Mouse (Mus musculus) left cerebral cortex, adult 18-20 months (tissue): Measurements from ENCODE around the gene Zfp646. TPM values are rescaled to one million over a fixed set of nuclear protein-coding genes. Genes with fewer than 3 reads are reported as not detected.

Experiments used
- total RNA-seq, 2 experiments: library from RNA; stranded (reverse); gene quantifications; 2 replicates each; pipeline ENCODE4 v1.2.3; 2021

The Zfp646 gene
- total RNA-seq, 2 experiments from 2014 or later: 31.0 TPM

Other genes starting within 250 kb of the Zfp646 start
- gene Bcl7c, start 167.3 kb upstream of the Zfp646 start, total RNA-seq: 10 to 100 TPM; 44.6 to 46.4 TPM
- 1 to 10 TPM; 2.7 to 4.4 TPM for gene Ctf1, start 163.5 kb upstream of the Zfp646 start, total RNA-seq
- not detected for gene Ctf2, start 144.1 kb upstream of the Zfp646 start, total RNA-seq
- 10 to 100 TPM; 68.8 to 74.6 TPM for gene Fbxl19, start 131.7 kb upstream of the Zfp646 start, total RNA-seq
- gene Orai3, start 106.4 kb upstream of the Zfp646 start, total RNA-seq: 10 to 100 TPM; 16.8 to 20.5 TPM
- 10 to 100 TPM; 41.1 to 44.7 TPM for gene Setd1a, start 99.6 kb upstream of the Zfp646 start, total RNA-seq
- gene Gm49388, start 90.6 kb upstream of the Zfp646 start, total RNA-seq: 1 to 10 TPM; 5.5 to 5.6 TPM
- gene Hsd3b7, start 75.6 kb upstream of the Zfp646 start, total RNA-seq: 1 to 10 TPM; 4.7 to 5.3 TPM
- 10 to 100 TPM; 85.0 to 86.3 TPM for gene Stx4a, start 51.9 kb upstream of the Zfp646 start, total RNA-seq
- gene Stx1b, start 51.7 kb upstream of the Zfp646 start, total RNA-seq: 100 to 1,000 TPM; 420 to 434 TPM
- gene Zfp668, start 607 bp downstream of the Zfp646 start, total RNA-seq: 10 to 100 TPM; 19.5 to 20.5 TPM
- 1 to 10 TPM; 2.2 to 2.7 TPM for gene Prss53, start 14.7 kb downstream of the Zfp646 start, total RNA-seq
- gene Gm21974, start 19.2 kb downstream of the Zfp646 start, total RNA-seq: not detected
- gene Vkorc1, start 19.4 kb downstream of the Zfp646 start, total RNA-seq: 10 to 100 TPM; 21.3 to 24.0 TPM
- 10 to 100 TPM; 34.3 to 39.3 TPM for gene Bckdk, start 27.9 kb downstream of the Zfp646 start, total RNA-seq
- gene Kat8, start 36.3 kb downstream of the Zfp646 start, total RNA-seq: 10 to 100 TPM; 29.7 to 33.3 TPM
- gene Prss8, start 53.9 kb downstream of the Zfp646 start, total RNA-seq: under 1 TPM; 0.40 to 0.42 TPM
- 1 to 10 TPM; 7.9 to 8.2 TPM for gene Prss36, start 70.5 kb downstream of the Zfp646 start, total RNA-seq
- gene Fus, start 91.2 kb downstream of the Zfp646 start, total RNA-seq: 100 to 1,000 TPM; 268 to 293 TPM
- 1 to 10 TPM; 2.9 to 4.5 TPM for gene Pycard, start 117.6 kb downstream of the Zfp646 start, total RNA-seq
- gene Trim72, start 127.7 kb downstream of the Zfp646 start, total RNA-seq: under 1 TPM; 0.66 to 0.72 TPM
- gene Itgam, start 186.4 kb downstream of the Zfp646 start, total RNA-seq: 10 to 100 TPM in 1 of 2 experiments, 1 to 10 TPM in 1; 9.1 to 10.2 TPM
- not detected for gene Gm49368, start 186.5 kb downstream of the Zfp646 start, total RNA-seq